Mouse (Mus musculus): ENCODE results near the gene Vmn1r125. TPM values are rescaled to one million over a fixed set of nuclear protein-coding genes. Genes with fewer than 3 reads are reported as not detected.
"Not testable (repeated sequence)": the region's sequence is repeated elsewhere in the genome, so short reads cannot be mapped to it uniquely, and the experiment has no call there.

Gene Vmn1r125
- polyA plus RNA-seq (2014; fragmentation: Nextera tagmentation; extraction: Ambion mirVana) = not detected in 2 replicates

DNA sequence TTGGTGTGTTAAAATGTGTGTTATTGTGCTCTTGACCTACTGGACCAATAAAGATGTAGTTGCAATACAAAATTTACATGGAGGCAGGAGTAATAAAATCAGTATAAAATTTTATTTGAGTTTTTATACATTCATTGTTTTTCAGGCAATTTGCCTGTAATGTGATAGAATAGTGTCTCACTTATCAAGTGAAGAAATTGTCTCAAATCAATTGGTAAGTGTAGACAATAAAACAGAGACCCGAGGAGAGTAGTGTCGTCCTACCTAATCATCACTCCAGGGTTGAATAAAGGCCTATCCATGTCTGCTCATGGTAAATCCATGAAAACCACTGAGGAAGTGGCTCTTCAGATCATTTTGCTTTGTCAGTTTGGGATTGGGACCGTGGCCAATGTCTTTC is at the start of gene Vmn1r125:
Gene Vmn1r125, plus strand, starts transcription at position 301 of the 400 bp plus-strand sequence.
- not testable (repeated sequence) for DNase-seq (ENCODE audit: low spot score, missing footprints); H3K36me3 ChIP-seq (ENCODE audit: control insufficient read depth, insufficient read depth, low read length); H3K9ac ChIP-seq (ENCODE audit: low read length); ATAC-seq (ENCODE audit: low FRiP score); H3K27me3 ChIP-seq (ENCODE audit: control insufficient read depth, insufficient read depth, low read length); H3K4me2 ChIP-seq; H3K27ac ChIP-seq (ENCODE audit: low read depth, low read length); H3K4me3 ChIP-seq (ENCODE audit: low read depth, low read length); H3K4me1 ChIP-seq (ENCODE audit: control insufficient read depth, insufficient read depth, low read length); H3K9me3 ChIP-seq (ENCODE audit: control insufficient read depth, low read length)
- whole genome bisulfite sequencing = 76% methylated on average over 3 of the region's 3 CpGs

DNA sequence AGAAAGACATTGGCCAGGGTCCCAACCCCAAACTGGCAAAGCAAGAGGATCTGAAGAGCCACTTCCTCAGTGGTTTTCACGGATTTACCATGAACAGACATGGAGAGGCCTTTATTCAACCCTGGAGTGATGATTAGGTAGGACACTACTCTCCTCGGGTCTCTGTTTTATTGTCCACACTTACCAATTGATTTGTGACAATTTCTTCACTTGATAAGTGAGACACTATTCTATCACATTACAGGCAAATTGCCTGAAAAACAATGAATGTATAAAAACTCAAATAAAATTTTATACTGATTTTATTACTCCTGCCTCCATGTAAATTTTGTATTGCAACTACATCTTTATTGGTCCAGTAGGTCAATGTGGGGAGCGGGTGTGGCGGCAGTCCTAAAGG is 11.5 kb upstream of the Vmn1r125 start, which contains the start of gene Vmn1r124:
Gene Vmn1r124, minus strand, starts transcription at position 101 of the 400 bp plus-strand sequence.
- H3K4me1 ChIP-seq (ENCODE audit: control insufficient read depth, insufficient read depth, low read length); H3K36me3 ChIP-seq (ENCODE audit: control insufficient read depth, insufficient read depth, low read length); H3K27ac ChIP-seq (ENCODE audit: low read depth, low read length); H3K9ac ChIP-seq (ENCODE audit: low read length); DNase-seq (ENCODE audit: low spot score, missing footprints); H3K4me2 ChIP-seq; H3K4me3 ChIP-seq (ENCODE audit: low read depth, low read length); H3K27me3 ChIP-seq (ENCODE audit: control insufficient read depth, insufficient read depth, low read length); H3K9me3 ChIP-seq (ENCODE audit: control insufficient read depth, low read length); ATAC-seq (ENCODE audit: low FRiP score): not testable (repeated sequence)
- WGBS = 79% methylated on average over 4 of the region's 4 CpGs

DNA sequence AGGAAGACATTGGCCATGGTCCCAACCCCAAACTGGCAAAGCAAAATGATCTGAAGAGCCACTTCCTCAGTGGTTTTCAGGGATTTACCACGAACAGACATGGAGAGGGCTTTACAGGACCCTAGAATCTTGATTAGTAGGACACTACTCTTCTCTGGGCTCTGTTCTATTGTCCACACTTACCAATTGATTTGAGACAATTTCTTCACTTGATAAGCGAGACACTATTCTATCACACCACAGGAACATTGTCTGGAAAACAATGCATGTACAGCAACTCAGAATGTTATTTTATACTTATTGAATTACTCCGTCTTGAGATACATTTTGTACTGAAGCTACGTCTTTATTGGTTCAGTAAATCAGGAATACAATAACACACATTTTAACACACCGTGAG is 29.4 kb downstream of the Vmn1r125 start, which contains the start of gene Vmn1r126:
Gene Vmn1r126, minus strand, starts transcription at position 101 of the 400 bp plus-strand sequence.
- not testable (repeated sequence) for DNase-seq (ENCODE audit: low spot score, missing footprints); H3K27me3 ChIP-seq (ENCODE audit: control insufficient read depth, insufficient read depth, low read length); H3K36me3 ChIP-seq (ENCODE audit: control insufficient read depth, insufficient read depth, low read length); H3K4me2 ChIP-seq; ATAC-seq (ENCODE audit: low FRiP score); H3K27ac ChIP-seq (ENCODE audit: low read depth, low read length); H3K4me1 ChIP-seq (ENCODE audit: control insufficient read depth, insufficient read depth, low read length); H3K9me3 ChIP-seq (ENCODE audit: control insufficient read depth, low read length); H3K4me3 ChIP-seq (ENCODE audit: low read depth, low read length); H3K9ac ChIP-seq (ENCODE audit: low read length)
- WGBS = no CpG with 5 or more reads among the region's 5 CpGs

DNA sequence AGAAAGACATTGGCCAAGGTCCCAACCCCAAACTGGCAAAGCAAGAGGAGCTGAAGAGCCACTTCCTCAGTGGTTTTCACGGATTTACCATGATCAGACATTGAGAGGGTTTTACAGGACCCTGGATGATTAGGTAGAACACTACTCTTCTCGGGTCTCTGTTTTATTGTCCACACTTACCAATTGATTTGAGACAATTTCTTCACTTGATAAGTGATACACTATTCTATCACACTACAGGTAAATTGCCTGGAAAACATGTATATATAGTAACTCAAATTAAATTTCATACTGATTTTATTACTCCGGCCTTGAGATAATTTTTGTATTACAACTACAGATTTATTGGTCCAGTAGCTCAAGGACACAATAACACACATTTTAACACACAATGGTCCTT is 47.8 kb downstream of the Vmn1r125 start, which contains the start of gene Vmn1r127:
Gene Vmn1r127, minus strand, starts transcription at position 101 of the 400 bp plus-strand sequence.
- WGBS = no CpG with 5 or more reads among the region's 3 CpGs
- H3K27me3 ChIP-seq (ENCODE audit: control insufficient read depth, insufficient read depth, low read length); ATAC-seq (ENCODE audit: low FRiP score); H3K4me2 ChIP-seq; DNase-seq (ENCODE audit: low spot score, missing footprints); H3K27ac ChIP-seq (ENCODE audit: low read depth, low read length); H3K4me1 ChIP-seq (ENCODE audit: control insufficient read depth, insufficient read depth, low read length); H3K9ac ChIP-seq (ENCODE audit: low read length); H3K36me3 ChIP-seq (ENCODE audit: control insufficient read depth, insufficient read depth, low read length); H3K4me3 ChIP-seq (ENCODE audit: low read depth, low read length); H3K9me3 ChIP-seq (ENCODE audit: control insufficient read depth, low read length): not testable (repeated sequence)

Other genes starting within 250 kb of the Vmn1r125 start
- gene Vmn1r120, start 218.4 kb upstream of the Vmn1r125 start, polyA plus RNA-seq (2014; fragmentation: Nextera tagmentation; extraction: Ambion mirVana) = not detected in 2 replicates
- gene Vmn1r121, start 173.7 kb upstream of the Vmn1r125 start, polyA plus RNA-seq (2014; fragmentation: Nextera tagmentation; extraction: Ambion mirVana) = not detected in 2 replicates
- gene Vmn1r122, start 138.1 kb upstream of the Vmn1r125 start, polyA plus RNA-seq (2014; fragmentation: Nextera tagmentation; extraction: Ambion mirVana) = not detected in 2 replicates
- not detected in 2 replicates for gene Vmn1r123, start 110.0 kb upstream of the Vmn1r125 start, polyA plus RNA-seq (2014; fragmentation: Nextera tagmentation; extraction: Ambion mirVana)
- not detected in 2 replicates for gene Gm5157, start 81.8 kb upstream of the Vmn1r125 start, polyA plus RNA-seq (2014; fragmentation: Nextera tagmentation; extraction: Ambion mirVana)
- not detected in 2 replicates for gene Vmn1r124, start 11.6 kb upstream of the Vmn1r125 start, polyA plus RNA-seq (2014; fragmentation: Nextera tagmentation; extraction: Ambion mirVana)
- gene Vmn1r126, start 29.3 kb downstream of the Vmn1r125 start, polyA plus RNA-seq (2014; fragmentation: Nextera tagmentation; extraction: Ambion mirVana) = not detected in 2 replicates
- gene Vmn1r127, start 47.7 kb downstream of the Vmn1r125 start, polyA plus RNA-seq (2014; fragmentation: Nextera tagmentation; extraction: Ambion mirVana) = not detected in 2 replicates
- gene Vmn1r128, start 77.2 kb downstream of the Vmn1r125 start, polyA plus RNA-seq (2014; fragmentation: Nextera tagmentation; extraction: Ambion mirVana) = not detected in 2 replicates
- gene Vmn1r129, start 89.1 kb downstream of the Vmn1r125 start, polyA plus RNA-seq (2014; fragmentation: Nextera tagmentation; extraction: Ambion mirVana) = not detected in 2 replicates
- not detected in 2 replicates for gene Gm6882, start 160.6 kb downstream of the Vmn1r125 start, polyA plus RNA-seq (2014; fragmentation: Nextera tagmentation; extraction: Ambion mirVana)
- not detected in 2 replicates for gene Vmn1r130, start 239.6 kb downstream of the Vmn1r125 start, polyA plus RNA-seq (2014; fragmentation: Nextera tagmentation; extraction: Ambion mirVana)

All from midbrain, embryonic 11.5 days (tissue).